Mouse (Mus musculus) layer of hippocampus, postnatal 36 days (tissue): ENCODE data around the gene Fat1. TPM values are rescaled to one million over a fixed set of nuclear protein-coding genes. Genes with fewer than 3 reads are reported as not detected.

Experiments used
- DNase-seq, 2 experiments: peaks; one replicate each; pipeline ENCODE4 v3.0.0; 2022
- total RNA-seq, 2 experiments: library from RNA; stranded (reverse); gene quantifications; 2 replicates each; pipeline ENCODE4 v1.2.3; 2021

Fat1 gene
- total RNA-seq, 2 experiments from 2014 or later = 21.6 to 27.6 TPM

DNA sequence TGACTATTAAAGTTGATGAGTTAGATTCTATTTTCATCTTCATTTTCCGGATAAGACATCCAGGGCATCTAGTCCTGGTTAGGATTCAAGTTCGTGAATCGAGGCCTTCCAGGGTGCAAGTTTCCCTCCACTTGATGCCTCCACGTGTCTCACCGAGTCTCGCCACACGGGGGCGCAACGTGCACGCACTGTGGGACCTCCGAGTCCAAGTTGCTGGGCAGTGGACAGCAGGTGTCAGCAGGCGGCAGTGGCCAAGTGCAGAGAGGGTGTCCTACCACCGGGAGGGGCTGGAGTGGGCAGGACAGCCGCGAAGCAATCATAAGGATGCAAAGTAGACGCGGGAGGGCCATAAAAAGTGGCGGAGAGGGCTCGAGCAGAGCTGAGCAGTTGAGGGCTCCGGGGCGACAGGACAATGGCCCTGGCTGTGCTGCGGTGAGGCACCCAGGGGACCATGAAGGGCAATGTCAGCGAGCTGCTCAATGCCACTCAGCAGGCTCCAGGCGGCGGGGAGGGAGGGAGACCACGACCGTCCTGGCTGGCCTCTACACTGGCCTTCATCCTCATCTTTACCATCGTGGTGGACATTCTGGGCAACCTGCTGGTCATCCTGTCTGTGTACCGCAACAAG lies 133.6 kb downstream of the Fat1 start, which contains the start of gene Mtnr1a:
Gene Mtnr1a (plus strand): TSS at position 379 of the 628 bp plus-strand sequence.
- peak; percentile 84 to 88 for DNase-seq

GRCm38 (mm10) chr8:45070949-45071348 lies 135.7 kb downstream of the Fat1 start:
- no peak for DNase-seq

DNA sequence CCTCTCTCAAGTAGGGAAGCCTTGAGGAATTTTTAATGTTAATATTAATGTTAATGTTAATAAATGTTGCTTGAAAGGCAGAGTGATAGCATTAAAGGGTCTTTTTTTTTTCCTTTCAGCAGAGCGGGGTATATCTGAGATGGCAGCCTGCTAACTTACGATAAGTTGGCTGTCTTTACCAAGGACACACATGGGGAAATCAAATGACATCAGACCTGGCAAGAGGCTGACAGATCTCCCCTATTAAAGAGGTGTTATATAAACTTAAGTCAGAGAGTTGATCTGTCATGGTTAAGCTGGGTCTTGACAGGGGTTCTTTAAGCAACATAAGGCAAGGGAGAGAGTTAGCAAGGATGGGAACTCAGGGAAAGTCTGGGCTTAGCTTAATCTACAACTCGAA lies 145.6 kb downstream of the Fat1 start:
- no peak for DNase-seq

- no peak for DNase-seq
These were observed 158.4 kb downstream of the Fat1 start for GRCm38 (mm10) chr8:45093599-45093998.

Other genes starting within 250 kb of the Fat1 start
- not detected for gene Mtnr1a, start 133.7 kb downstream of the Fat1 start, total RNA-seq